Mouse (Mus musculus): Measurements from ENCODE around the gene Gm21173. TPM values are rescaled to one million over a fixed set of nuclear protein-coding genes. Genes with fewer than 3 reads are reported as not detected.
"Not testable (repeated sequence)": the region's sequence is repeated elsewhere in the genome, so short reads cannot be mapped to it uniquely, and the experiment has no call there.

The Gm21173 gene
- total RNA-seq (2021): not detected

DNA sequence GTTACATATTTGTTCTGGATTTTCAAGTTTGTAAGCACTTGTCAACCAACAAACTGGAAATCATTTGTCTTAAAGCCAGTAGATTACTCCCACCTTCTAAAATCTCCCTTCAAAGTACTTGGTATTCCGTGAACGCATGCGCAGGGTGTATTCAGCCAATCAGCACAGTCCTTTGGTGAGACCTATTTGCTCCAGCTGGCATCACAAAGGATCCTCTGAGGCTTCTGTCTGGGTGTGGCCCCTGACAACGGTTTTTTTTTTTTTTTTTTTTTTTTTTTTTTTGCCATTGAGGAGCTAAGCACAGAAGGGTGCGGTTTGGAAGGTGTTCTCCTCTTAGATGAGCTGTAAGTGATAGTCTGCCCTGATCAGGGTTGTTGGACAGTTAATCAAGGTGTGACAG lies at the start of gene Gm21173:
Gene Gm21173, plus strand, starts transcription at position 301 of the 400 bp plus-strand sequence.
- intact Hi-C loops (cut with DNase I); DNase-seq: not testable (repeated sequence)

Data from left cerebral cortex, postnatal 4 days (tissue).